Mouse (Mus musculus) CH12.LX (cell line): ENCODE data around the gene Spin2e. TPM values are rescaled to one million over a fixed set of nuclear protein-coding genes. Genes with fewer than 3 reads are reported as not detected.
"Not testable (repeated sequence)": the region's sequence is repeated elsewhere in the genome, so short reads cannot be mapped to it uniquely, and the experiment has no call there.

Experiments used
- DNase-seq: peaks from one replicate; pipeline ENCODE4 v3.0.0-alpha.2; 2013; ENCODE audit errors: extremely low read depth
- H3K27ac ChIP-seq: 2 replicates; pipeline ENCODE4 v1.5.1; 2012; ENCODE audit warnings: low read depth, mild to moderate bottlenecking, control low read depth, moderate library complexity; ENCODE audit not compliant: insufficient read depth
- H3K27me3 ChIP-seq: replicated peaks from 2 replicates; pipeline ENCODE3; 2012; ENCODE audit warnings: inconsistent platforms
- H3K36me3 ChIP-seq, 2 experiments: replicated peaks in 1 of 2; 2 replicates each; pipeline versions ENCODE3 to v1.6.1; 2012; ENCODE audit warnings: inconsistent platforms in 1 of 2, low read length in 1 of 2, mild to moderate bottlenecking in 1 of 2, mixed read lengths in 1 of 2, moderate library complexity in 1 of 2; ENCODE audit not compliant: control insufficient read depth in 1 of 2, insufficient read depth in 1 of 2
- H3K4me1 ChIP-seq, 2 experiments: 2 replicates each; pipeline ENCODE4 v1.6.1; 2012; ENCODE audit warnings: inconsistent platforms in 1 of 2, moderate library complexity in 1 of 2; ENCODE audit not compliant: insufficient read depth in 2 of 2, control insufficient read depth in 1 of 2
- H3K4me2 ChIP-seq: 2 replicates; pipeline ENCODE4 v1.6.1; 2012; ENCODE audit warnings: low read depth, mild to moderate bottlenecking, control low read depth; ENCODE audit not compliant: poor library complexity, insufficient read depth, severe bottlenecking
- H3K4me3 ChIP-seq, 3 experiments: fragments of 150-350 bp in 1 of 3; sonication (generic) in 1 of 3; replicated peaks in 1 of 3; 2 replicates each; pipeline versions ENCODE3 to v1.5.1; 2011 to 2012; ENCODE audit warnings: low read depth in 2 of 3, low read length in 2 of 3, mild to moderate bottlenecking in 2 of 3, moderate library complexity in 2 of 3, control low read depth in 1 of 3, improper control_type of control experiment in 1 of 3, inconsistent platforms in 1 of 3, mixed read lengths in 1 of 3; ENCODE audit not compliant: poor library complexity in 1 of 3
- H3K79me2 ChIP-seq: replicated peaks from 2 replicates; pipeline ENCODE4 v1.6.1; 2012; ENCODE audit warnings: mild to moderate bottlenecking, moderate library complexity; ENCODE audit not compliant: control insufficient read depth, poor library complexity, insufficient read depth, severe bottlenecking; ENCODE audit errors: extremely low read depth
- H3K9ac ChIP-seq: 2 replicates; pipeline ENCODE4 v1.6.1; 2012; ENCODE audit warnings: low read depth, mild to moderate bottlenecking, control low read depth, moderate library complexity; ENCODE audit not compliant: insufficient read depth
- H3K9me3 ChIP-seq: replicated peaks from 2 replicates; pipeline ENCODE3; 2012; ENCODE audit warnings: low read length, inconsistent platforms, mixed read lengths
- dilution Hi-C: fragments of 300-500 bp; cut with MboI; formaldehyde crosslinking; loops from 2 replicates; pipeline ENCODE4 v1.14.3; 2020; ENCODE audit warnings: low sequenced_read_pairs; ENCODE audit not compliant: extremely low pct_unique_long_range_greater_than_20kb, extremely low pct_ligation_motif_present
- in situ Hi-C: fragments of 300-500 bp; cut with MboI; formaldehyde crosslinking; loops from 3 replicates; pipeline ENCODE4 v1.14.3; 2019; ENCODE audit warnings: low sequenced_read_pairs, low pct_ligation_motif_present, low pct_unique_long_range_greater_than_20kb, mixed read lengths
- polyA plus RNA-seq: library from polyadenylated mRNA; unstranded; fragments of >175 nt; gene quantifications from 2 replicates; pipeline ENCODE4 v1.2.1, GENCODE M21; 2012; ENCODE audit warnings: low read depth; ENCODE audit not compliant: insufficient read length
- total RNA-seq, 2 experiments: library from RNA; depleted of rRNA; stranded (reverse); fragments of 300-350 nt in 1 of 2; fragments of >200 nt in 1 of 2; gene quantifications; 2 replicates each; pipeline ENCODE4 v1.2.3; 2012 to 2014

The Spin2e gene
- not detected in 2 replicates for total RNA-seq (2012; rRNA removed)
- total RNA-seq (2014; rRNA removed) = not detected in 2 replicates
- polyA plus RNA-seq = not detected in 2 replicates

GRCm38 (mm10) chrX:31618820-31619219 lies at the start of gene Spin2e:
TSS of gene Spin2e (minus strand) at chrX:31618920.
- H3K9me3 ChIP-seq, H3K4me3 ChIP-seq, H3K9ac ChIP-seq, dilution Hi-C loops, H3K4me1 ChIP-seq, H3K36me3 ChIP-seq, in situ Hi-C loops, H3K79me2 ChIP-seq, H3K4me2 ChIP-seq, H3K27me3 ChIP-seq, DNase-seq, H3K27ac ChIP-seq: not testable (repeated sequence)

GRCm38 (mm10) chrX:31574183-31574582 lies 44.5 kb downstream of the Spin2e start, which contains the start of gene Gm21883:
TSS of gene Gm21883 (minus strand) at chrX:31574283.
- in situ Hi-C loops, H3K36me3 ChIP-seq, dilution Hi-C loops, H3K4me3 ChIP-seq, H3K4me1 ChIP-seq, DNase-seq, H3K9ac ChIP-seq, H3K4me2 ChIP-seq, H3K27me3 ChIP-seq, H3K79me2 ChIP-seq, H3K9me3 ChIP-seq, H3K27ac ChIP-seq: not testable (repeated sequence)

Other genes starting within 250 kb of the Spin2e start
- gene Btbd35f19, start 235.0 kb downstream of the Spin2e start, total RNA-seq (2012; rRNA removed) = not detected in 2 replicates
- gene Btbd35f19, start 235.0 kb downstream of the Spin2e start, total RNA-seq (2014; rRNA removed) = not detected in 2 replicates
- not detected in 2 replicates for gene Btbd35f19, start 235.0 kb downstream of the Spin2e start, polyA plus RNA-seq
- not detected in 2 replicates for gene Gm21883, start 44.6 kb downstream of the Spin2e start, total RNA-seq (2012; rRNA removed)
- not detected in 2 replicates for gene Gm21883, start 44.6 kb downstream of the Spin2e start, total RNA-seq (2014; rRNA removed)
- not detected in 2 replicates for gene Gm21883, start 44.6 kb downstream of the Spin2e start, polyA plus RNA-seq
- not detected in 2 replicates for gene Btbd35f25, start 98.2 kb upstream of the Spin2e start, total RNA-seq (2012; rRNA removed)
- not detected in 2 replicates for gene Btbd35f25, start 98.2 kb upstream of the Spin2e start, total RNA-seq (2014; rRNA removed)
- not detected in 2 replicates for gene Btbd35f25, start 98.2 kb upstream of the Spin2e start, polyA plus RNA-seq